Mouse (Mus musculus): ENCODE data around the gene Epha3. TPM values are rescaled to one million over a fixed set of nuclear protein-coding genes. Genes with fewer than 3 reads are reported as not detected.

Epha3 gene
- total RNA-seq, 2 experiments from 2014 or later, result 0.37 to 0.64 TPM

GRCm38 (mm10) chr16:63793805-63794204 is 70.2 kb downstream of the Epha3 start:
- intact Hi-C loops (cut with DNase I), result no loop called here
- DNase-seq, result no peak

GRCm38 (mm10) chr16:63792084-63792483 is 71.9 kb downstream of the Epha3 start:
- no peak for DNase-seq
- intact Hi-C loops (cut with DNase I), result no loop called here

- no peak for DNase-seq
- intact Hi-C loops (cut with DNase I), result no loop called here
These were observed 80.4 kb downstream of the Epha3 start for GRCm38 (mm10) chr16:63783544-63783943.

- intact Hi-C loops (cut with DNase I), result no loop called here
- no peak for DNase-seq
These were observed 81.9 kb downstream of the Epha3 start for GRCm38 (mm10) chr16:63782101-63782500.

GRCm38 (mm10) chr16:63780151-63780550 is 83.8 kb downstream of the Epha3 start:
- intact Hi-C loops (cut with DNase I), result no loop called here
- DNase-seq, result no peak

- no peak for DNase-seq
- intact Hi-C loops (cut with DNase I), result no loop called here
These were observed 86.2 kb downstream of the Epha3 start for GRCm38 (mm10) chr16:63777811-63778210.

GRCm38 (mm10) chr16:63772566-63772965 is 91.4 kb downstream of the Epha3 start:
- intact Hi-C loops (cut with DNase I), result no loop called here
- no peak for DNase-seq

- no peak for DNase-seq
- intact Hi-C loops (cut with DNase I), result no loop called here
These were observed 96.4 kb downstream of the Epha3 start for GRCm38 (mm10) chr16:63767589-63767988.

- DNase-seq, result no peak
- intact Hi-C loops (cut with DNase I), result no loop called here
These were observed 102.8 kb downstream of the Epha3 start for GRCm38 (mm10) chr16:63761177-63761576.

- DNase-seq, result no peak
- intact Hi-C loops (cut with DNase I), result no loop called here
These were observed 103.9 kb downstream of the Epha3 start for GRCm38 (mm10) chr16:63760112-63760511.

- intact Hi-C loops (cut with DNase I), result no loop called here
- no peak for DNase-seq
These were observed 110.9 kb downstream of the Epha3 start for GRCm38 (mm10) chr16:63753052-63753451.

- intact Hi-C loops (cut with DNase I), result no loop called here
- DNase-seq, result no peak
These were observed 116.2 kb downstream of the Epha3 start for GRCm38 (mm10) chr16:63747817-63748216.

- intact Hi-C loops (cut with DNase I), result no loop called here
- DNase-seq, result no peak
These were observed 118.5 kb downstream of the Epha3 start for GRCm38 (mm10) chr16:63745465-63745864.

- DNase-seq, result no peak
- intact Hi-C loops (cut with DNase I), result no loop called here
These were observed 120.6 kb downstream of the Epha3 start for GRCm38 (mm10) chr16:63743208-63743854.

GRCm38 (mm10) chr16:63719235-63719634 is 144.7 kb downstream of the Epha3 start:
- no peak for DNase-seq
- intact Hi-C loops (cut with DNase I), result no loop called here

GRCm38 (mm10) chr16:63717317-63717716 is 146.7 kb downstream of the Epha3 start:
- DNase-seq, result no peak
- intact Hi-C loops (cut with DNase I), result no loop called here

GRCm38 (mm10) chr16:63706912-63707868 is 156.8 kb downstream of the Epha3 start:
- no peak for DNase-seq
- intact Hi-C loops (cut with DNase I), result no loop called here

- intact Hi-C loops (cut with DNase I), result no loop called here
- DNase-seq, result no peak
These were observed 174.6 kb downstream of the Epha3 start for GRCm38 (mm10) chr16:63689371-63689770.

GRCm38 (mm10) chr16:63684211-63684610 is 179.8 kb downstream of the Epha3 start:
- DNase-seq, result no peak
- intact Hi-C loops (cut with DNase I), result no loop called here

GRCm38 (mm10) chr16:63674426-63674825 is 189.5 kb downstream of the Epha3 start:
- intact Hi-C loops (cut with DNase I), result no loop called here
- DNase-seq, result no peak

- intact Hi-C loops (cut with DNase I), result no loop called here
- DNase-seq, result no peak
These were observed 190.6 kb downstream of the Epha3 start for GRCm38 (mm10) chr16:63673236-63673840.
